Mouse (Mus musculus) liver, embryonic 11.5 days (tissue): ENCODE measurements around the gene Ampd3. TPM values are rescaled to one million over a fixed set of nuclear protein-coding genes. Genes with fewer than 3 reads are reported as not detected.

Experiments
- ATAC-seq: fragments of 200-750 bp; cut with Nextera tagmentation; replicated peaks from 2 replicates; pipeline ENCODE4 v1.8.0; 2017; ENCODE audit warnings: moderate number of reproducible peaks, mild to moderate bottlenecking, moderate TSS enrichment, moderate library complexity; ENCODE audit not compliant: low FRiP score
- DNase-seq: peaks from one replicate; pipeline ENCODE4 v3.0.0-alpha.2; 2017; ENCODE audit warnings: low spot score
- H3K27ac ChIP-seq: fragments of 300-500 bp; sonication (generic); 2 replicates; pipeline ENCODE4 v1.5.1; 2014; ENCODE audit warnings: mild to moderate bottlenecking, low read depth, low read length, control low read depth
- H3K27me3 ChIP-seq: fragments of 300-500 bp; sonication (generic); replicated peaks from 2 replicates; pipeline ENCODE4 v1.6.1; 2014; ENCODE audit warnings: low read length, mixed read lengths; ENCODE audit not compliant: control insufficient read depth, insufficient read depth
- H3K36me3 ChIP-seq: fragments of 300-500 bp; sonication (generic); 2 replicates; pipeline ENCODE4 v1.6.1; 2014; ENCODE audit warnings: mild to moderate bottlenecking, low read length, moderate library complexity, mixed read lengths; ENCODE audit not compliant: control insufficient read depth, insufficient read depth
- H3K4me1 ChIP-seq: fragments of 300-500 bp; sonication (generic); replicated peaks from 2 replicates; pipeline ENCODE4 v1.6.1; 2014; ENCODE audit warnings: low read length, mixed read lengths; ENCODE audit not compliant: control insufficient read depth, insufficient read depth
- H3K4me2 ChIP-seq: fragments of 300-500 bp; sonication (generic); 2 replicates; pipeline ENCODE4 v1.6.1; 2014; ENCODE audit warnings: mild to moderate bottlenecking, control low read depth, moderate library complexity
- H3K4me3 ChIP-seq: fragments of 300-500 bp; sonication (generic); 2 replicates; pipeline ENCODE4 v1.5.1; 2014; ENCODE audit warnings: low read depth, low read length, control low read depth
- H3K9ac ChIP-seq: fragments of 300-500 bp; sonication (generic); 2 replicates; pipeline ENCODE4 v1.6.1; 2014; ENCODE audit warnings: low read depth, low read length, control low read depth
- H3K9me3 ChIP-seq: fragments of 300-500 bp; sonication (generic); 2 replicates; pipeline ENCODE4 v1.6.1; 2016; ENCODE audit warnings: low read length, inconsistent platforms, mixed read lengths; ENCODE audit not compliant: control insufficient read depth
- WGBS: fragments of 180-500 bp; shearing (Covaris S2); extraction: QIAGEN DNeasy Blood & Tissue Kit; methylation state at CpG from one replicate; pipeline ENCODE4 v1.1.7; 2014; 5-methylcytosine and 5-hydroxymethylcytosine counted together
- polyA plus RNA-seq: library from polyadenylated mRNA; unstranded; fragments of >200 nt; fragmentation: Nextera tagmentation; extraction: Ambion mirVana; gene quantifications from 2 replicates; pipeline ENCODE4 v1.2.1, GENCODE M21; 2014

Gene Ampd3
- polyA plus RNA-seq, 1 experiment from 2014 or later, result 41.1 TPM

DNA sequence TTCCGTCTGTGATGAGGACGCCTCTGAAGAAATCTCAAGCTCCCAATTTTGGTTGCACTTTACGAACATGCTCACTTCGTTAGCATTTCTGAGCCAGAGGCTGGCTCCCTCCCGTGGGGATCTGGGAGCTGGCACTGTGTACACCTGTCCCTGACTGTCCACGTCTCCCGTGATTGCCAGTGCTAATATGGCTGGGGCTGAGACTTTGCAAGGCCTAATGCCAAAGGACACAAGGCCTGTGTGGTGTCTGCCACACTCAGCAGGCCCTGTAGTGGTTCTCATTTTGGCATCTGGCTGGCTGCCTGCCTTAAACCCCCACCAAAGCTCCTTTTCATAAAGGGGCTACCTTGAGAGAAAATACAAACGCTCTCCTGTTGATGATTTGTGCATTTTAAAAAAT is 43.0 kb downstream of the Ampd3 start:
- Histone ChIP-seq H3K4me1 (no peaks in the 10 kb centered on the region), H3K36me3 (peaks cover 2% of the 10 kb centered on the region; the same call in 1 of the 2 replicates), H3K27ac (no peak overlapping the region), H3K9me3 (no peaks in the 10 kb centered on the region), H3K27me3 (no peaks in the 10 kb centered on the region), H3K4me2 (no peak overlapping the region), H3K9ac (no peak overlapping the region), H3K4me3 (no peak overlapping the region)
- ATAC-seq, result no peak
- DNase-seq, result no peak
- 91% methylated on average over 8 of the region's 8 CpGs for WGBS

DNA sequence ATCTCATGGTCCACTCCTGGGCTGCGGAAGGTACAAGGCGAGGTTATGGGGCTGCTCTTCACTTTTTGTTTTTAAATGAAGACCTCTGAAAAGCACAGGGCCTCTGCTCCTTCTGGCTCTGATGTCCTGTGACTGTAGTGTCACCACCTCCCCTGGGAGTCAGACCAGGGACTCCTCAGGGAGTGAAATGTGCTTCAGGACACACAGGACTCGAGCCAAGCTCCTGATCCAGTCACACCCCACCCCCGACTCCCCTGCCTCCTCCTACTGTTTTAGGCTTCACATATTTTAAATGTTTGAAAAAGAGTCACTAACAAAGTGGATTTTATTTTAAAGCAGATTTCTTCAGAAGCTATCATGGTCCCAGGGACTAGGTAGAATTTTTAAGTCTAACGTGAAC is 43.5 kb downstream of the Ampd3 start:
- H3K9me3 ChIP-seq, result no peaks in the 10 kb centered on the region
- 86% methylated on average over 5 of the region's 5 CpGs for WGBS
- no peak overlapping the region for H3K4me2 ChIP-seq
- DNase-seq (no peak), ATAC-seq (no peak)
- H3K9ac ChIP-seq, result no peak overlapping the region
- no peaks in the 10 kb centered on the region for H3K4me1 ChIP-seq
- peaks cover 2% of the 10 kb centered on the region; the same call in 1 of the 2 replicates for H3K36me3 ChIP-seq
- H3K4me3 ChIP-seq, result no peak overlapping the region
- no peak overlapping the region for H3K27ac ChIP-seq
- H3K27me3 ChIP-seq, result no peaks in the 10 kb centered on the region

DNA sequence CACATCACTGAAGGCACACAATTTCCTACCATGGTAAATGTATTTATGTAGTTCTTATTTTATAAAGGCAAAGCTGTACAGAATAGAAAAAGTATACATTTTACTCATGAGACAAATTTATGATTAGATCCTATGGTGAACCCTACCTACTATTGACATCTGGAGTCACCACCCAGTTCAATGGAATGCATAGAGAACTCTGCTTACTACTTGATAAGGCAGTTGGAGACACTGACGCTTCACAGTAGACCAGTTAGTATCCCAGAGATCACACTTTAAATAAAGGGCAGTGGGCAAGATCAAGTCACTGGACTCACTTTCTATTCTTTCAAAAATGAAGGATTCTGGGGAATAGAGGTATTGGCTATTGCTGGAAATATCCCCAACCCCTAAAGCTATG is 46.0 kb downstream of the Ampd3 start:
- H3K9me3 ChIP-seq, result no peaks in the 10 kb centered on the region
- DNase-seq (no peak), ATAC-seq (peak; percentile 63; the same call in 1 of the 2 replicates)
- peaks cover 2% of the 10 kb centered on the region; the same call in 1 of the 2 replicates for H3K36me3 ChIP-seq
- H3K27me3 ChIP-seq, result no peaks in the 10 kb centered on the region
- H3K4me1 ChIP-seq, result peaks cover 13% of the 10 kb centered on the region
- H3K9ac ChIP-seq, result no peak overlapping the region
- no peak overlapping the region for H3K27ac ChIP-seq
- no peak overlapping the region for H3K4me3 ChIP-seq
- WGBS, result 58% methylated on average over 1 of the region's 1 CpGs
- no peak overlapping the region for H3K4me2 ChIP-seq

DNA sequence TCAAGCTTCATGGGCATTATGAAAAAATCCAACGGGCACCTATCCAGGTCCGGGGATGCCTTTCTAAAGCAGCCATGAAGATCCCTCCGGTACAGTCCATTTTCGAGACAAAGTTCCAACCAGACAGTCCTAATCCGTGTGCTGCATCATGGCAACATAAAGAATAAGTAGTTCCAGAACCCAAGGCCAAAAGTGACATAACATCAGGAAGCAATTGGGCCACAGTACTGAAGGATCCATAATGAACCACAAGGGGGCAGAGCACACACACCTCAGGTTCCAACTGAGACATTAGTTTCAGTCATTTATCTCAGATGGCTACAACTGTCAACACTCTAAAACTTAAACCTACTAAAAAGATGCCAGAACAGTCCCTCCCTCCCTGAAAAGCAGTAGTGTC is 48.0 kb downstream of the Ampd3 start:
- Histone ChIP-seq H3K9me3 (no peaks in the 10 kb centered on the region), H3K27ac (no peak overlapping the region), H3K4me3 (no peak overlapping the region), H3K4me2 (no peak overlapping the region), H3K27me3 (no peaks in the 10 kb centered on the region), H3K4me1 (peaks cover 24% of the 10 kb centered on the region), H3K9ac (no peak overlapping the region), H3K36me3 (peaks cover 2% of the 10 kb centered on the region; the same call in 1 of the 2 replicates)
- ATAC-seq (no peak), DNase-seq (no peak)
- WGBS, result 74% methylated on average over 5 of the region's 5 CpGs

DNA sequence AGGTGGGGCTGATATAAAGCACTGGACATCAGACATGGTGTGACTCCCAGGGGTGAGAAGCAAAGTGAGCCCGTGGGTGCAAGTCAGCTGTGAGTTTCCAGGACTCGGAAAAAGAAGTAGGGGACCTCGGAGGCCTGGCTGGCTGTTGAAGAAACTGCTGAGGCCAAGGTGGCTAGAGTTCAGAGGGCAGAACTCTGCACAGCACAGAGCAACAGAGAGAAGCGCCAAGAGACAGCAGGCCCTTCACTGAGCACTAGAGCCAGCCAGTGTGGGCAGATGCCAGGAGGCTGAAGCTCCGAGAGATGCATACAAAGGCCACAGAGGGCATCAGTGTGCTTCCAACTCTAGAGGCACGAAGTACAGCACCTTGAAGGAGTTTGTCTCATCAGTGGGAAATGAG is 50.2 kb downstream of the Ampd3 start:
- peak overlapping the region; percentile 26; the same call in 1 of the 2 replicates for H3K9ac ChIP-seq

DNA sequence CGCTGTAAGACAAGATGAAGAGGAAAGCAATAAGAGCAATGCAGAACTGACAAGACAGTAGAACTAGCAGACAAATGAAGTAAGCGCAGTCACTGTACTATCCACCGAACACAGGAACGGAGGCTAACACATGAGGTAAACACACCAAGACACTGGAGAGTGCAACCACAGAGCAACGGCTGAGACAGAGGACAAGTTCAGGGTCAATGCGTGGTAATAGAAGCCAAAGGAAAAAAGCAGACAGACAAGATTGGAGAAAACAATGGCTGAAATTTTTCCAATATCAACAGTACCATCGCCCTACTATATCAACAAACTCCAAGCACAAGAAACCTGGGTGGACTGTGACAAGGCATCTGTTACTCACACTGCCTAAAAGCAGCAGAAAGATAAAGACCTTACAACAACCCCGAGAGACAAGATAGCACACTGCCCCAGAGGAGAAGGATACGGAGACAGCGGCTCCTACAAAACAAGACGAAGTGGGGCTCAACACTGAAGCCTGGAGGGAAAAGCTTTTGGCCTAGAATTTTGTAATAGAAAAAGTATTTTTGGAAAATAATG is 50.9 kb downstream of the Ampd3 start:
- no peaks in the 10 kb centered on the region for H3K9me3 ChIP-seq
- H3K36me3 ChIP-seq, result peaks cover 8% of the 10 kb centered on the region
- H3K27me3 ChIP-seq, result no peaks in the 10 kb centered on the region
- peak overlapping the region; percentile 48 for H3K9ac ChIP-seq
- peaks cover 35% of the 10 kb centered on the region for H3K4me1 ChIP-seq
- DNase-seq, result no peak
- 36% methylated on average over 11 of the region's 11 CpGs for WGBS
- H3K4me3 ChIP-seq, result no peak overlapping the region
- H3K27ac ChIP-seq, result peak overlapping the region; percentile 83
- ATAC-seq, result peak; percentile 95
- peak overlapping the region; percentile 49 for H3K4me2 ChIP-seq

More for the DNA sequence above, 50.2 kb downstream of the Ampd3 start:
- Histone ChIP-seq H3K27ac (peak overlapping the region; percentile 83; the same call in 1 of the 2 replicates), H3K36me3 (peaks cover 2% of the 10 kb centered on the region; the same call in 1 of the 2 replicates), H3K4me3 (no peak overlapping the region), H3K4me1 (peaks cover 30% of the 10 kb centered on the region), H3K4me2 (no peak overlapping the region), H3K27me3 (no peaks in the 10 kb centered on the region), H3K9me3 (no peaks in the 10 kb centered on the region)
- no peak for ATAC-seq
- no peak for DNase-seq
- 73% methylated on average over 6 of the region's 6 CpGs for WGBS

DNA sequence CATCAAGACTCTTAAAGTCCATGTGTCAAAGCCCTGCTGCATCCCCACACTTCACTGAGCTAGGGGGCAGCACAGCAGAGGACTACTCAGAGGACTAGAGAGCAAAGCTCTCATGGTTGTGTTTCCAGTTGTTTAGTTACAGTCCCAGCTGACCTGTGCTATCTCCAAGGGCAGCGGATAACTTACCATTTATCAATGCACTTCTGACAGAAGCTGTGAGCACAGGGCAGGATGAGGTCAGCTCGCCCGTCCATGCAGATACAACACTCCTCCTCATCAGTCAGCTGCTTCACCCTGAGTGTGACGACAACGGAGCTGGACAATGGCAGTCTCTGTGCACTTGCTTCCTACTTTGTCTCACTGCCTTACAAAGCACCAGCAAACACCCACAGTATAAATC is 53.1 kb downstream of the Ampd3 start:
- 0 out of 2 replicates have a peak, but pooled peaks have one; percentile 11 for ATAC-seq
- 45% methylated on average over 5 of the region's 5 CpGs for WGBS
- Histone ChIP-seq H3K9me3 (no peaks in the 10 kb centered on the region), H3K4me1 (peaks cover 35% of the 10 kb centered on the region), H3K4me3 (no peak overlapping the region), H3K27ac (no peak overlapping the region), H3K4me2 (no peak overlapping the region), H3K36me3 (peaks cover 12% of the 10 kb centered on the region), H3K27me3 (no peaks in the 10 kb centered on the region), H3K9ac (no peak overlapping the region)
- DNase-seq, result no peak

DNA sequence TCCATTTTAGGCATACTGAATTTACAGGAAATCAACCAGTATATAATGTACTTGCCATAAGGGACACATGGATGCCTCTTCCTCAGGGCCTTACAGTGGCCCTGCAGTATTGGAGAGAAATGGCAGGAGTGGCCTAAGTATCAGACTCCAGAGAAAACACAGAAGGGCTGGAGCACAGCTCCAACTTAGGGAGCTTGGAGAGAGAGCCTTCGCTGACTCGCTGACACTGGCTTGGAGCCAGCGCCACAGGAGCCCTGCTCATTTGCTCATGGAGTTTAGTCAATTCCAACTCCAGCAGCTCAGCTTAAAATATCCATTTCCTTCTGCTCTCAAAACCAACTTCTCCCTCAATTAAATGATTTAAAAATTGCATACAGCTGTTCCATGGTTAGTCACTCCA is 53.6 kb downstream of the Ampd3 start:
- Histone ChIP-seq H3K27ac (no peak overlapping the region), H3K27me3 (no peaks in the 10 kb centered on the region), H3K36me3 (peaks cover 12% of the 10 kb centered on the region), H3K4me1 (peaks cover 35% of the 10 kb centered on the region), H3K9ac (no peak overlapping the region), H3K4me3 (no peak overlapping the region), H3K4me2 (no peak overlapping the region), H3K9me3 (no peaks in the 10 kb centered on the region)
- ATAC-seq (no peak), DNase-seq (no peak)
- 70% methylated on average over 3 of the region's 3 CpGs for WGBS

DNA sequence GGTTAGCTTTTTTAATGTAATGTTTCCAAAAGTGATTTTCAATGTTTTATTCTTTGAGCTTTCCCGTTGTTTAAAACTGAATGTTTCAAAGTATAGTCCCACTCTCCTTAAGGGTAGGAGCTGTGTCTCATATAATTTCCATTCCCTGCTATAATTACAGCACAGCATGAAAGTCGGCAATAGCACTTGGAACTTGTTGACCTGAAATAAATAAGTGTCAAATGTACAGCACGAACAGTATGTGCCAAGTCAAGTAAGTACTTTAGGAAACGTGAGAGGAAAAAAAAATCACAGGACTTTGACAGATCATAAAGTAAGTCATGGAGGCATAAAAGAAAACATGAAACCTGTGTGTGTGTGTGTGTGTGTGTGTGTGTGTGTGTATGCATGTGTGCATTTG is 54.0 kb downstream of the Ampd3 start:
- Histone ChIP-seq H3K4me1 (peaks cover 35% of the 10 kb centered on the region), H3K9me3 (no peaks in the 10 kb centered on the region), H3K27me3 (no peaks in the 10 kb centered on the region), H3K9ac (no peak overlapping the region), H3K4me3 (no peak overlapping the region), H3K36me3 (peaks cover 12% of the 10 kb centered on the region), H3K4me2 (no peak overlapping the region), H3K27ac (no peak overlapping the region)
- 75% methylated on average over 4 of the region's 4 CpGs for WGBS
- DNase-seq (no peak), ATAC-seq (no peak)
